Mouse (Mus musculus): ENCODE results near the gene Rsph3a. TPM values are rescaled to one million over a fixed set of nuclear protein-coding genes. Genes with fewer than 3 reads are reported as not detected.
"Not testable (repeated sequence)": the region's sequence is repeated elsewhere in the genome, so short reads cannot be mapped to it uniquely, and the experiment has no call there.

The Rsph3a gene
- polyA plus RNA-seq (2015; fragmentation: Nextera tagmentation; extraction: Ambion mirVana) = 32.6 and 38.5 TPM in 2 replicates

- ATAC-seq (ENCODE audit: low FRiP score, low TSS enrichment) (peak; percentile 98), DNase-seq (ENCODE audit: low spot score) (peak; percentile 93)
- H3K4me3 ChIP-seq (ENCODE audit: low read depth, low read length) = peak within 1 kb of the TSS; percentile 54
- H3K27me3 ChIP-seq (ENCODE audit: control insufficient read depth, insufficient read depth, low read length); H3K9me3 ChIP-seq (ENCODE audit: control insufficient read depth, low read length); H3K36me3 ChIP-seq (ENCODE audit: control insufficient read depth, insufficient read depth, low read length); H3K4me1 ChIP-seq (replicated peaks; ENCODE audit: control insufficient read depth, insufficient read depth): not testable (repeated sequence)
- H3K27ac ChIP-seq (replicated peaks) = peak within 1 kb of the TSS; percentile 94
- TF ChIP-seq CTCF (IDR thresholded peaks at IDR 0.05; ENCODE audit: low read depth) = peak; percentile 32
- peak within 1 kb of the TSS; percentile 59 for H3K9ac ChIP-seq (ENCODE audit: low read length)
- H3K4me2 ChIP-seq (replicated peaks; ENCODE audit: low read depth) = peak within 1 kb of the TSS; percentile 23
- 3% methylated on average over 56 of the region's 58 CpGs for WGBS
These were observed at the start of gene Rsph3a for GRCm38 (mm10) chr17:7945117-7946052. Gene Rsph3a (plus strand): TSS chr17:7945614.

- DNase-seq (ENCODE audit: low spot score) = no peak
- Histone ChIP-seq H3K4me3 (ENCODE audit: low read depth, low read length) (no peak overlapping the region), H3K4me2 (replicated peaks; ENCODE audit: low read depth) (no peak overlapping the region), H3K9me3 (ENCODE audit: control insufficient read depth, low read length) (no peaks in the 10 kb centered on the region), H3K27me3 (ENCODE audit: control insufficient read depth, insufficient read depth, low read length) (no peaks in the 10 kb centered on the region), H3K36me3 (ENCODE audit: control insufficient read depth, insufficient read depth, low read length) (no peaks in the 10 kb centered on the region), H3K4me1 (replicated peaks; ENCODE audit: control insufficient read depth, insufficient read depth) (no peaks in the 10 kb centered on the region), H3K9ac (ENCODE audit: low read length) (no peak overlapping the region), H3K27ac (replicated peaks) (no peak overlapping the region)
- ATAC-seq (ENCODE audit: low FRiP score, low TSS enrichment) = no peak
- 62% methylated on average over 10 of the region's 10 CpGs for WGBS
- TF ChIP-seq EP300 (optimal IDR thresholded peaks at IDR 0.05) = no peak
- TF ChIP-seq CTCF (IDR thresholded peaks at IDR 0.05; ENCODE audit: low read depth) = no peak
These were observed 49.3 kb upstream of the Rsph3a start for GRCm38 (mm10) chr17:7896047-7896635.

DNA sequence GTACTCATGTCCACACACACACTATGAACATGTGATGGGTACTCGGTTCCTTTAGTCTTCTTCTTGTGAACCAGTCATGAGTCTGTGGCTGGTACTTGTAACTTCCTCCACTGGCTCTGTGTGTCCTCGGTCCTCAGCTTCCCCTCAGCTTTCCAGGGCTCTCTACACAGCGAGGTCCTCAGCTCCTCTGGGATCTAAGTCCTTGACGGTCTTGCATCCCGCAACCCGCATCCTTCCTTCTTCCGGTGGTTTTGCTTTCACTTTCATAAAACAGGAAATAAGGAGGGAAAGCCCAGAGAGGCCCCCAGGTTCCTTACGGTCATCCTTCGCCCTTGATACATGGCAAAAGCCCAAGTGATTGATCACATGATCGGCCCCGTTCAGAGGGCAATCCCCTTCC, 48.3 kb upstream of the Rsph3a start:
- H3K4me2 ChIP-seq (replicated peaks; ENCODE audit: low read depth) = no peak overlapping the region
- TF ChIP-seq CTCF (IDR thresholded peaks at IDR 0.05; ENCODE audit: low read depth) (no peak), EP300 (optimal IDR thresholded peaks at IDR 0.05) (no peak)
- DNase-seq (ENCODE audit: low spot score) = no peak

DNA sequence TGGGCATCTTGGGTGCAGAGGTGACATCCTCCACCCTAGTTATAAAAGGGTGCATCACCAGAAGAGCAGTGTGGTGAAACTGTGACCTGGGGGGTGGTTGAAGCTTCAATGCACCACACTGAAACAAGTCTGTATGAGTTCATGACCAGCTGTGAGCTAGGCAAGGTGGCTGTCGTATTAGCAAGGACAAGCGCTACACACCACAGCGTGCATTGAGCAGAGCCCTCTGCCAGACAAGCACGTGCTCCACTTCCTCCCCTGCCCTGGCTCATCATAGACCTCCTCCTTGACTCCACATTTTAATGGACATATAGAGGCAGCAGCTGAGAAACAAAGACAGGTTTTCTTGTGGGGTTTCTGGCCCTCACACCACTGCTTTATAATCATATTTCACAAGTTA, 47.7 kb upstream of the Rsph3a start:
- Histone ChIP-seq H3K9me3 (ENCODE audit: control insufficient read depth, low read length) (no peaks in the 10 kb centered on the region), H3K4me3 (ENCODE audit: low read depth, low read length) (no peak overlapping the region), H3K4me1 (replicated peaks; ENCODE audit: control insufficient read depth, insufficient read depth) (no peaks in the 10 kb centered on the region), H3K27me3 (ENCODE audit: control insufficient read depth, insufficient read depth, low read length) (no peaks in the 10 kb centered on the region), H3K27ac (replicated peaks) (no peak overlapping the region), H3K36me3 (ENCODE audit: control insufficient read depth, insufficient read depth, low read length) (no peaks in the 10 kb centered on the region), H3K4me2 (replicated peaks; ENCODE audit: low read depth) (no peak overlapping the region), H3K9ac (ENCODE audit: low read length) (no peak overlapping the region)
- TF ChIP-seq CTCF (IDR thresholded peaks at IDR 0.05; ENCODE audit: low read depth) (no peak), EP300 (optimal IDR thresholded peaks at IDR 0.05) (no peak)
- no peak for ATAC-seq (ENCODE audit: low FRiP score, low TSS enrichment)
- no peak for DNase-seq (ENCODE audit: low spot score)
- WGBS = 70% methylated on average over 4 of the region's 4 CpGs

More for the DNA sequence above, 48.3 kb upstream of the Rsph3a start:
- no peak for ATAC-seq (ENCODE audit: low FRiP score, low TSS enrichment)
- Histone ChIP-seq H3K36me3 (ENCODE audit: control insufficient read depth, insufficient read depth, low read length) (no peaks in the 10 kb centered on the region), H3K9ac (ENCODE audit: low read length) (no peak overlapping the region), H3K4me1 (replicated peaks; ENCODE audit: control insufficient read depth, insufficient read depth) (no peaks in the 10 kb centered on the region), H3K27me3 (ENCODE audit: control insufficient read depth, insufficient read depth, low read length) (no peaks in the 10 kb centered on the region), H3K9me3 (ENCODE audit: control insufficient read depth, low read length) (no peaks in the 10 kb centered on the region), H3K27ac (replicated peaks) (no peak overlapping the region), H3K4me3 (ENCODE audit: low read depth, low read length) (0 out of 2 replicates have a peak overlapping the region, but pooled peaks have one; percentile 10)
- 70% methylated on average over 11 of the region's 11 CpGs for WGBS

- TF ChIP-seq EP300 (optimal IDR thresholded peaks at IDR 0.05) (no peak), CTCF (IDR thresholded peaks at IDR 0.05; ENCODE audit: low read depth) (no peak)
- no peaks in the 10 kb centered on the region for H3K9me3 ChIP-seq (ENCODE audit: control insufficient read depth, low read length)
- no peak overlapping the region for H3K4me3 ChIP-seq (ENCODE audit: low read depth, low read length)
- no peak overlapping the region for H3K27ac ChIP-seq (replicated peaks)
- no peak overlapping the region for H3K9ac ChIP-seq (ENCODE audit: low read length)
- H3K27me3 ChIP-seq (ENCODE audit: control insufficient read depth, insufficient read depth, low read length) = no peaks in the 10 kb centered on the region
- DNase-seq (ENCODE audit: low spot score) (no peak), ATAC-seq (ENCODE audit: low FRiP score, low TSS enrichment) (peak; percentile 45; the same call in 1 of the 2 replicates)
- no peaks in the 10 kb centered on the region for H3K4me1 ChIP-seq (replicated peaks; ENCODE audit: control insufficient read depth, insufficient read depth)
- no peaks in the 10 kb centered on the region for H3K36me3 ChIP-seq (ENCODE audit: control insufficient read depth, insufficient read depth, low read length)
- no peak overlapping the region for H3K4me2 ChIP-seq (replicated peaks; ENCODE audit: low read depth)
- 48% methylated on average over 6 of the region's 6 CpGs for WGBS
These were observed 46.2 kb upstream of the Rsph3a start for GRCm38 (mm10) chr17:7899233-7899632.

DNA sequence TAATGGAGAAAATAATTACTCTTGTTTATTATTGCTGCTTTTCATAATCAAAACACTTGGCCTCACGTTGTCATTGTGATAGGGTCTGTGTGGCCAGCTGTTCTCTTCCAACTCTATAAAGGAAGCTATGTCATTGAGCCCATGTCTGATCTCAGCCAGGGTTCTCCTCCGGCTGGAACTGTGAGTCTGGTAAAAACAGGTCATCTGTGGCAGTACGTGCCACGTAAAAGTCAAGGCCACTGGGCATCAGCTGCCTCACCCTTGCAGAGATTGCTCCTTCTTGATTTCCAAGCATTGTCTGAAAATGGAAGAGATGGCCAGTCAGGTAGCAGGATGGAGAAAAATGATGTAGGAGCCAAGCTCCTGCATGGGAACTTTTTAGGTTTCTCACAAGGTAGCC, 45.5 kb upstream of the Rsph3a start:
- no peaks in the 10 kb centered on the region for H3K9me3 ChIP-seq (ENCODE audit: control insufficient read depth, low read length)
- H3K27ac ChIP-seq (replicated peaks) = no peak overlapping the region
- 75% methylated on average over 4 of the region's 4 CpGs for WGBS
- H3K27me3 ChIP-seq (ENCODE audit: control insufficient read depth, insufficient read depth, low read length) = no peaks in the 10 kb centered on the region
- ATAC-seq (ENCODE audit: low FRiP score, low TSS enrichment) = no peak
- H3K36me3 ChIP-seq (ENCODE audit: control insufficient read depth, insufficient read depth, low read length) = no peaks in the 10 kb centered on the region
- TF ChIP-seq CTCF (IDR thresholded peaks at IDR 0.05; ENCODE audit: low read depth) (no peak), EP300 (optimal IDR thresholded peaks at IDR 0.05) (no peak)
- no peak overlapping the region for H3K4me3 ChIP-seq (ENCODE audit: low read depth, low read length)
- no peak overlapping the region for H3K9ac ChIP-seq (ENCODE audit: low read length)
- no peaks in the 10 kb centered on the region for H3K4me1 ChIP-seq (replicated peaks; ENCODE audit: control insufficient read depth, insufficient read depth)
- H3K4me2 ChIP-seq (replicated peaks; ENCODE audit: low read depth) = no peak overlapping the region
- no peak for DNase-seq (ENCODE audit: low spot score)

Data from stomach, postnatal 0 days (tissue).